In the genomic region with DNA sequence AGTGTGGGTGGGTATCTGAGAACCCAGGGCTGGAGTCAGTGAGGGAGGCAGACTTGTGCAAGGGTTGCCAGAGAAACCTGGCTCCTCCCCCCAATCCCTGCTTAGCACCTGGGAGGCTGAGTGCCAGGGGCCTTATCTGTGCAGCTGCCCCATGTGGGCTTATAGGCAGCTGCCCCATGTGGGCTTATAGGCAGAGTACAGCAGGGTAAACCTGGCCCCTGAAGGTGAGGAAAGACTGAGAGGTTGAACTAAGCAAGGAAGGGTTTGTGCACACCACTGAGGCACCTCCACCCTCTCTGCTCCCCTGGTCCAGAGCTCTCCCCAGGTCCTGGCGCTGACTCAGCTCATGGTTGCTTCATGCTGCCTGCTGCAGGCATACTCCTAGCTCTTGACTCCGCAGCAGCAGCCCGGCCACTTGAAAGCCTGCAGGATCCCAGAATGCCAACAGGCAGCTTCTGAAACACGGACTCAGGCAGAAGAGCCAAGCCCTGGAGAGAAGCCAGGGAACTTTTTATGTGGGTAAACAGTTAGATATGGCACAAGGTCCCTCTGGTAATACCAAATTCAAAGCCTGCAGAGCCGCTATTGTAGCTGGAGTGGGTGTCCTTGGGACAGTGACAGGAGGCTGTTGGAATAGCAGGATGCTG, we compare ENCODE assay signal across 8 mouse cellular contexts. TPM values are rescaled to one million over a fixed set of nuclear protein-coding genes. Genes with fewer than 3 reads are reported as not detected.
DNase-seq lines count a peak whose midpoint lies in the region; ATAC-seq lines count a peak whose summit lies in the region.

No protein-coding gene starts in this region.

- peak; percentile 16; the same call in 1 of the 2 replicates for ATAC-seq in heart, embryonic 14.5 days (ENCODE audit: insufficient number of reproducible peaks, insufficient read depth, low FRiP score, low read depth)
- ATAC-seq in erythroblast, adult 5-6 weeks (replicated peaks; ENCODE audit: low FRiP score, poor library complexity, severe bottlenecking): peak; percentile 20; the same call in 1 of the 2 replicates

- H3K27ac ChIP-seq in heart, embryonic 14.5 days (replicated peaks in 1 of 2; ENCODE audit: control insufficient read depth in 1 of 2, insufficient read depth in 1 of 2, low read depth in 2 of 2, low read length in 2 of 2): peak overlapping the region; percentile 1 to 61; a peak in 3 of 4 replicates

- DNase-seq in heart, adult 8-10 months (ENCODE audit: low spot score): no peak
- DNase-seq in adrenal gland, adult 8-10 months: peak; percentile 66
- peak; percentile 40 for DNase-seq in lung, postnatal 14 days
- DNase-seq in kidney, adult 11 months: no peak
- DNase-seq in right cerebral cortex, adult 18-20 months: no peak
- DNase-seq in urinary bladder, postnatal 36 days (ENCODE audit: low spot score in 2 of 2): no peak

- H3K27me3 ChIP-seq in heart, embryonic 14.5 days (ENCODE audit: control insufficient read depth, insufficient read depth, low read length): no peaks in the 10 kb centered on the region

- WGBS in heart, embryonic 14.5 days: 20% methylated on average over 5 of the region's 5 CpGs

- no peak overlapping the region for H3K9ac ChIP-seq in heart, embryonic 14.5 days (ENCODE audit: low read length)

- H3K4me1 ChIP-seq in heart, embryonic 14.5 days (ENCODE audit: control insufficient read depth in 2 of 2, insufficient read depth in 2 of 2, low read length in 2 of 2): peaks cover 33 to 39% of the 10 kb centered on the region in 2 experiments

- H3K4me2 ChIP-seq in heart, embryonic 14.5 days (ENCODE audit: low read length): peak overlapping the region; percentile 31; the same call in 1 of the 2 replicates

- no peaks in the 10 kb centered on the region for H3K36me3 ChIP-seq in heart, embryonic 14.5 days (ENCODE audit: control insufficient read depth, insufficient read depth, low read length)

- no peak overlapping the region for H3K4me3 ChIP-seq in heart, embryonic 14.5 days (ENCODE audit: control insufficient read depth in 1 of 2, insufficient read depth in 1 of 2, low read depth in 1 of 2, low read length in 2 of 2)

- H3K9me3 ChIP-seq in heart, embryonic 14.5 days (ENCODE audit: control insufficient read depth, low read length): no peaks in the 10 kb centered on the region

RNA-seq across cellular contexts. Expression of gene Ccdc187, which starts 5.9 kb away (rescaled TPM):
- polyA plus RNA-seq in heart, embryonic 14.5 days (2014; fragmentation: Nextera tagmentation; extraction: Ambion mirVana): 0.16 and 0.24 TPM in 2 replicates
- total RNA-seq in heart, adult 8-10 months (2022): under 1 TPM; 0.08 to 0.17 (median 0.14) TPM
- 1 to 10 TPM in 3 of 4 experiments, under 1 TPM in 1; 0.32 to 4.1 (median 2.2) TPM for total RNA-seq in adrenal gland, adult 8-10 months (2022)
- not detected in 2 replicates for total RNA-seq in erythroblast, adult 5-6 weeks (2015; ENCODE audit: low replicate concordance)
- total RNA-seq in erythroblast, adult 5-6 weeks (2017; ENCODE audit: low replicate concordance): not detected in 2 replicates

RNA-seq across cellular contexts. Expression of gene Gpsm1, which starts 15.0 kb away (rescaled TPM):
- 36.5 and 36.9 TPM in 2 replicates for polyA plus RNA-seq in heart, embryonic 14.5 days (2014; fragmentation: Nextera tagmentation; extraction: Ambion mirVana)
- total RNA-seq in heart, adult 8-10 months (2022): 100 to 1,000 TPM; 188 to 246 (median 219) TPM
- 10 to 100 TPM; 10.7 to 41.6 (median 24.6) TPM for total RNA-seq in adrenal gland, adult 8-10 months (2022)
- 0.77 and 1.5 TPM in 2 replicates for total RNA-seq in erythroblast, adult 5-6 weeks (2015; ENCODE audit: low replicate concordance)
- 1.7 and 2.0 TPM in 2 replicates for total RNA-seq in erythroblast, adult 5-6 weeks (2017; ENCODE audit: low replicate concordance)

RNA-seq across cellular contexts. Expression of gene Dnlz, which starts 51.6 kb away (rescaled TPM):
- 27.5 and 30.8 TPM in 2 replicates for polyA plus RNA-seq in heart, embryonic 14.5 days (2014; fragmentation: Nextera tagmentation; extraction: Ambion mirVana)
- 10 to 100 TPM; 22.4 to 26.2 (median 25.4) TPM for total RNA-seq in heart, adult 8-10 months (2022)
- total RNA-seq in adrenal gland, adult 8-10 months (2022): 10 to 100 TPM; 21.0 to 23.8 (median 21.9) TPM
- total RNA-seq in erythroblast, adult 5-6 weeks (2015; ENCODE audit: low replicate concordance): 2.7 TPM in 1 of 2 replicates, not detected in the other
- 1.1 and 2.0 TPM in 2 replicates for total RNA-seq in erythroblast, adult 5-6 weeks (2017; ENCODE audit: low replicate concordance)

Comparison
In these comparisons a context has a peak if more than half of its experiments do, and no peak if none do; other contexts are left out.
1. DNase-seq: peak in adrenal gland, adult 8-10 months (single experiment) and lung, postnatal 14 days (single experiment); none in heart, adult 8-10 months (single experiment), kidney, adult 11 months (single experiment), right cerebral cortex, adult 18-20 months (single experiment) and urinary bladder, postnatal 36 days (0 of 2).
2. RNA of gene Gpsm1, which starts 15.0 kb away (total RNA-seq): 188 to 246 TPM in heart, adult 8-10 months; 10.7 to 41.6 TPM in adrenal gland, adult 8-10 months and 0.77 to 2.0 TPM in erythroblast, adult 5-6 weeks; every median in the first group is over 4 times any median in the second.
3. RNA of gene Dnlz, which starts 51.6 kb away (total RNA-seq): 22.4 to 26.2 TPM in heart, adult 8-10 months and 21.0 to 23.8 TPM in adrenal gland, adult 8-10 months; 1.1 to 2.7 TPM in erythroblast, adult 5-6 weeks; every median in the first group is over 4 times any median in the second.